Mouse (Mus musculus) spleen, postnatal 14 days (tissue): Measurements from ENCODE around the gene Ncs1.

Experiments
- DNase-seq, 2 experiments: peaks; one replicate each; pipeline ENCODE4 v3.0.0; 2021 to 2022; ENCODE audit warnings: low spot score in 2 of 2

Gene Ncs1

DNA sequence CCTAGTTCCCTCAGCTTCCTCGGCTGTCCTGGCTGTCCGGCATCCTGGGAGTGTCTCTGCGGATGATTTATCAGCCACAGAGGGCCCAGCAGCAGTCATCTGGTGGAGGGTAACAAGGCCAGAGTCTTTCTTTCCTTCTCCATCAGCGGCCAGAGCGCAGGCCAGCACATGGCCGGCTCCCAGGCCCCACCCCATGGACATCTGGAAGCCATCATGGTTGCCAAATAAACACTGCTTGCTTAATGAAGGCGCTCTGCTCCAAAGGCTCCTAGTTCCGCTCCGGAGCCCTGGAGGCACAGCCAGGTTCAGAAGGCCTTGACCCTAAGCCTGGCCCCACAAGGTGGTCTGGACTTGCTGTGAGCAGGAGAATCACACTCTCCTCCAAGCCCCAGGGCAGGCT, 94.2 kb downstream of the Ncs1 start:
- DNase-seq: no peak

DNA sequence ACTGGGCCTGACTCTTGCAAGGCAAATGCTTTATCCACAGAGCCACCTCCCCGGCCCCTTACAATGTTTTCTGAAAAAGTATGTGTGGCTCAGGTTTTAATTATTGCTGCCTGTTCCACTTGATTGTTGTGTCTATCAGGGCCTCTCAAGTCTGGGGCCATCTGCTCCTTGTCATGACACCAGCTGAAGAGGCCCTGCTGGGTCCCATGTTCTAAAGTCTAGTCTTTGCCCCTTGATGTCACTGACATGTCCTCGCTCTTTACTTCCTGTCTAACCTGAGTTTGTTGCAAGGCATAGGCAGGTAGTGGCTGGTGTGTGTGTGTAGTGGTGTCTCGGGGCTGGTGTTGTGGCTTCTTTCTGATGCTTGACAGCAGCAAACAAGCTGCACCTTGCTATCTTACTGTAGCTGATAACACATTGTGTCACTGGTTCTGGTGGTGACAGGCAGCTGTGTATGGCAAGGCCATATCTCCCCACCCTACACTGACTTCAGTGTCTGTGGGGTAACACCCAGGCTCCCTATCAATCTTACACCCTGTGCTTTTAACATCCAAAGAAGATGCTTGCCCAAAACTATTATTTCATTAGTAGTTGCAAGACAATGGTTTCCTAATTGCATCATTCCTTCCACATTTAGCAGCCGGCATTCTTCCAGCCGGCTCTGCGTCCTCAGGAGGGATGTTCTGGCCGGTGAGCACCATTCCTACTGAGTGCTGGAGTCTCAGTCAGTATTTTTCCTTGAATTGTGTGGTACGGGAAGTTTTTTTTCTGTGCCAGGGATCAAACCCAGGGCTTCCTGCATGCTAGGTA, 96.3 kb downstream of the Ncs1 start:
- DNase-seq: no peak
